Mouse (Mus musculus) layer of hippocampus, adult 8-10 months (tissue): ENCODE measurements around the gene Psat1. TPM values are rescaled to one million over a fixed set of nuclear protein-coding genes. Genes with fewer than 3 reads are reported as not detected.
A peak's percentile ranks its signal among the peaks of the same experiment; 100 is the strongest.

Experiments used
- DNase-seq, 2 experiments: peaks; one replicate each; pipeline ENCODE4 v3.0.0; 2022; ENCODE audit warnings: low spot score in 2 of 2
- total RNA-seq, 4 experiments: library from RNA; stranded (reverse); gene quantifications; 2 replicates each; pipeline ENCODE4 v1.2.4; 2022

The Psat1 gene
- total RNA-seq, 4 experiments from 2014 or later: 116 to 123 (median 118) TPM

- DNase-seq: no peak
Observed at GRCm38 (mm10) chr19:15866851-15867250, 80.3 kb downstream of the Psat1 start.

- DNase-seq: no peak
Observed at GRCm38 (mm10) chr19:15866126-15866525, 81.0 kb downstream of the Psat1 start.

GRCm38 (mm10) chr19:15865431-15865830 is 81.7 kb downstream of the Psat1 start:
- DNase-seq: peak in 1 of 2 experiments; percentile 42

GRCm38 (mm10) chr19:15864129-15864528 is 83.0 kb downstream of the Psat1 start:
- DNase-seq: no peak

GRCm38 (mm10) chr19:15855379-15855778 is 91.8 kb downstream of the Psat1 start:
- DNase-seq: no peak

Other genes with a start within 250 kb of the Psat1 start
- gene Cep78, start 37.7 kb upstream of the Psat1 start, total RNA-seq: 10 to 100 TPM in 3 of 4 experiments, 1 to 10 TPM in 1; 9.9 to 11.8 (median 11.5) TPM
- 100 to 1,000 TPM; 169 to 195 (median 180) TPM for gene Gnaq, start 185.5 kb upstream of the Psat1 start, total RNA-seq